Mouse (Mus musculus): ENCODE measurements around the gene Osbpl9. TPM values are rescaled to one million over a fixed set of nuclear protein-coding genes. Genes with fewer than 3 reads are reported as not detected.

The Osbpl9 gene
- polyA plus RNA-seq, 1 experiment from 2014 or later: 80.0 TPM

DNA sequence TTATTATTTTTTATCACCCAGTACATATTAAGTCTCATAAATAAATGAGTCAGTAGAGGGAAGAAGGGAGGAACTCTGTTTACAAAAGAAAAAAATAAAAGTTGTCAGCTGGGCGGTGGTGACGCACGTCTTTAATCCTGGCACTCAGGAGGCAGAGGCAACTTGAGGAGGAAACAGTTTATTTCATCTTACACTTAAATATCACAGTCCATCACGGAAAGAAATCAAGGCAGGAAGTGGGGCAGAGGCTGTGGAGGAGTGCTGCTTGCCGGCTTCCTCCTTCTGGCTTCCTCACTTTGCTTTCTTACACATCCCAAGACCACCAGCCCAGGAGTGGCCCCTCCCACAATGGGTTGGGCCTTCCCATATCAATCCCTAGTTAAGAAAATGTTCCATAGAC, 24.0 kb upstream of the Osbpl9 start:
- WGBS: 80% methylated on average over 5 of the region's 5 CpGs
- no peak overlapping the region for H3K4me2 ChIP-seq (replicated peaks)
- H3K27ac ChIP-seq: peak overlapping the region; percentile 61
- H3K9ac ChIP-seq (replicated peaks): no peak overlapping the region
- no peak for ATAC-seq
- H3K27me3 ChIP-seq: no peaks in the 10 kb centered on the region
- no peaks in the 10 kb centered on the region for H3K9me3 ChIP-seq
- peaks cover 18% of the 10 kb centered on the region for H3K4me1 ChIP-seq (replicated peaks)
- H3K4me3 ChIP-seq (replicated peaks): no peak overlapping the region
- no peaks in the 10 kb centered on the region for H3K36me3 ChIP-seq

DNA sequence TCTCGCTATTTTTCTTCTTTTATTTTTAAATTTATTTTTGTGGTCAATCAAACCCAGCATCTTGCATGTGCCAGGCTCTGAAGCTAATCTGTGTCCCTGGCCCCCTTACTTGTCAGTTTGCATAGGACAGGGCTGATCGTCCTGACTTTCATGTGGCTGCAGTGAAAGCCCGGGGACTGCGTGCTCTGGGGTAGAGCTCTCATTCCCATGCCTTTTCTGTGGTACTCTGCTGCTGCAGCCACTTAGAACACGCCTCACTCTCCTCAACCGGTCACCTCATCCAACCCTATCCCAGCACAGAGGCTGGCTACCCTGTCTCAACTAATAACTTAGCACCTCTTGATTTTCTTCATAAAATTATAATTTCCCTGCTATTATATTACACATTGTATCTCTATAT, 23.5 kb upstream of the Osbpl9 start:
- 61% methylated on average over 6 of the region's 6 CpGs for WGBS
- Histone ChIP-seq H3K9ac (replicated peaks) (no peak overlapping the region), H3K27ac (peak overlapping the region; percentile 82), H3K27me3 (no peaks in the 10 kb centered on the region), H3K4me3 (replicated peaks) (no peak overlapping the region), H3K4me1 (replicated peaks) (peaks cover 18% of the 10 kb centered on the region), H3K4me2 (replicated peaks) (no peak overlapping the region), H3K36me3 (no peaks in the 10 kb centered on the region), H3K9me3 (no peaks in the 10 kb centered on the region)
- peak; percentile 81 for ATAC-seq

DNA sequence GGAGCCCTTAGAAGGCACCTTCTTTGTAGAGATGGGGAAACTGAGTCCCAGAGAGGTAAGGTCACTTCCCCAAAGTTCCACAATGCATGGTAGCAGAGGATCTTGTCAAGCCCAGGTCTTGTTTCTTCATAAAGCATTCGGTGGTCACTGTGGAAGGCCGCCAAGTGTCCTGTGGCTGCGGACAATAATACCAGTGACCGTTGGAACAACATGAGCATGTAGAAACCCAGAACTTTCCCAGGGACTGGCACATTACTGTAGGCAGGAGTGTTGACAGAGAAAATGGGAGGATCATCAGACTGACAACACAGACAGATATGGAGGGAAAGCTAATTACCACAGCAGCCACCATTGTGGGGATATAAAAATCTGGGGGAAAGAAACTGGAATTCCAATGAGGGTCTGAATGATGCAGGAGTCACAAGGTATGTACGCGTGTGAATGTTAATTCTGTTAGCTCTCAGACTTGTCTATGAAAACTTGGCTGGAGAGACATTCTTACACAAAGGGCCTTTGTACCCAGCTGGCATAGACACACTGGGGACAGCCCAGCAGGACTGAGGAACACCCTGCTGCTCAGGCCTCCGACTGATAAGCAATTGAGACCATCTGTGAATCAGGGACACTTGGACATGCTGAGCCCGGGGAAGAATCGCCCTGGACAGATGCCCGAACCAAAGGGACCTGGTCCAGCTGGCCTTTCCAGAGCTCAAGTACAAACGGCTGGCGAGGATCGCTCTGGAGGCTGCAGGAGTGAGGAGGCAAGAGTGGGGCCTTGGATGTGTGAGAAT, 22.9 kb upstream of the Osbpl9 start:
- H3K9ac ChIP-seq (replicated peaks): no peak overlapping the region
- no peak overlapping the region for H3K4me3 ChIP-seq (replicated peaks)
- no peaks in the 10 kb centered on the region for H3K36me3 ChIP-seq
- peak overlapping the region; percentile 82 for H3K27ac ChIP-seq
- H3K4me2 ChIP-seq (replicated peaks): no peak overlapping the region
- 41% methylated on average over 13 of the region's 13 CpGs for WGBS
- no peaks in the 10 kb centered on the region for H3K27me3 ChIP-seq
- peak; percentile 94 for ATAC-seq
- no peaks in the 10 kb centered on the region for H3K9me3 ChIP-seq
- peaks cover 18% of the 10 kb centered on the region for H3K4me1 ChIP-seq (replicated peaks)

DNA sequence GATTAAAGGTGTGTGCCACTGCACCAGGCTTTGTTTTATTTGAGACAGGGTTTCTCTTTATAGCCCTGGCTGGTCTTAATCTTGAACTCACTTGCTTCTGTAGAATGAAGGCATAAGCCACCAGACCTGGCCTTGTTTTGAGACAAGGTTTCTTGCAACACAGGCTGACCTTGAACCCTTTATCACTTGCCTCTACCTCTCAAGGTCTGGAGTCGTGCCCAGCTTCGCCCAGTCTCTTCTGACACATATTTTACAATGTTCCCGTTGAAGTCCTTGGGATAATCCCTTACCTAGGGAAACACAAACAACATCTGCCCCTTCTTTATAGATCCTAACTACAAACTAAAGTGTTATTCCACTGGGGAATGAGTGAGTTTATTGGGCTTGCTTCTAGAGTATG, 19.9 kb upstream of the Osbpl9 start:
- Histone ChIP-seq H3K4me2 (replicated peaks) (no peak overlapping the region), H3K9me3 (no peaks in the 10 kb centered on the region), H3K4me1 (replicated peaks) (peaks cover 18% of the 10 kb centered on the region), H3K9ac (replicated peaks) (no peak overlapping the region), H3K27me3 (no peaks in the 10 kb centered on the region), H3K4me3 (replicated peaks) (no peak overlapping the region), H3K27ac (no peak overlapping the region), H3K36me3 (no peaks in the 10 kb centered on the region)
- no peak for ATAC-seq
- 90% methylated on average over 3 of the region's 3 CpGs for WGBS

DNA sequence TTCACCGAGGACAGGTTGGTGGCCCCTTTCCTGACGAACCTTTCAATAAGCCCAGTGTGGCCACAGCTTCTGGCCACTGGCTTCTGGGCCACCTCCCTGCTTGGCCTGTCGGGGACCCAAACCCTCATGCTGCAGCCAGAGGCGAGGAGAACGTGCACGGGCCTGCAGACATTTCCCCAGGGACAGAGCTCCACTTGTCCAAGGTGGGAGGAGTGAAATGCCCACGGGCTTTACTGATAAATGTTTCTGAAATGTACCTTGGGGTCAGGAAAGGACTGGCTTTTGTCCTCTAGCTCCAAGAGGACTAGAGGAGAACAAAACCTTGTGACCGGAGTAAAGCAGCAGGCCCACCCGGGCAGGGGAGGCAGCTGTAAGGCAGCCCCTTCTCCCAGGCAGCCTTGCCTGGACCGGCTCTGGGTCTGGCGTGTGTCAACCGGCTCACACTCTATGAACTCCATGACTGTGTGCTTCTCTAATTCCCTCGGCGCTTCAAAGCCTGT, 18.4 kb upstream of the Osbpl9 start:
- no peak overlapping the region for H3K4me3 ChIP-seq (replicated peaks)
- H3K4me2 ChIP-seq (replicated peaks): no peak overlapping the region
- 71% methylated on average over 14 of the region's 14 CpGs for WGBS
- H3K27ac ChIP-seq: no peak overlapping the region
- H3K27me3 ChIP-seq: no peaks in the 10 kb centered on the region
- ATAC-seq: no peak
- H3K9ac ChIP-seq (replicated peaks): no peak overlapping the region
- H3K9me3 ChIP-seq: no peaks in the 10 kb centered on the region
- H3K36me3 ChIP-seq: no peaks in the 10 kb centered on the region
- H3K4me1 ChIP-seq (replicated peaks): peaks cover 11% of the 10 kb centered on the region

DNA sequence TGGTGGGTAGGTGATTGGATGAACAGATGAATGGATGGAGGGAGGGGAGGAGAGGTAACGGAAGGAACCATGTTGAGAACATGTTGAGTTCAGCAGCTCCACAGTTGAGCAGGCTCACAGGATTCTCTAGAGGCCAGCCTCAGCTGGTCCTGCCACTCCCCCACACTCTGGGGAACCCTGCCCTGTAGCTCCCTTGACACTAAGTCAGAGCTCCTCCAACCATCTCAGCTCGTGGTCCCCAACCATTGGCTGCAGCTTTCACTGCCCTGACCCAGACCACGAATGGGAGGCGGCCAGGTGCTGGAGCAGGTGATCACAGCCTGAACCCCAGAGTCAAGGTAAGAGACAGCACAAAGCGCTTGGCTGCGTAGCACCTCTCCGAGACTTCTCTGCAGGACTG, 15.9 kb upstream of the Osbpl9 start:
- no peaks in the 10 kb centered on the region for H3K27me3 ChIP-seq
- 81% methylated on average over 7 of the region's 7 CpGs for WGBS
- H3K9ac ChIP-seq (replicated peaks): no peak overlapping the region
- H3K4me1 ChIP-seq (replicated peaks): no peaks in the 10 kb centered on the region
- no peaks in the 10 kb centered on the region for H3K36me3 ChIP-seq
- H3K27ac ChIP-seq: no peak overlapping the region
- H3K4me2 ChIP-seq (replicated peaks): no peak overlapping the region
- H3K4me3 ChIP-seq (replicated peaks): no peak overlapping the region
- no peaks in the 10 kb centered on the region for H3K9me3 ChIP-seq
- no peak for ATAC-seq

DNA sequence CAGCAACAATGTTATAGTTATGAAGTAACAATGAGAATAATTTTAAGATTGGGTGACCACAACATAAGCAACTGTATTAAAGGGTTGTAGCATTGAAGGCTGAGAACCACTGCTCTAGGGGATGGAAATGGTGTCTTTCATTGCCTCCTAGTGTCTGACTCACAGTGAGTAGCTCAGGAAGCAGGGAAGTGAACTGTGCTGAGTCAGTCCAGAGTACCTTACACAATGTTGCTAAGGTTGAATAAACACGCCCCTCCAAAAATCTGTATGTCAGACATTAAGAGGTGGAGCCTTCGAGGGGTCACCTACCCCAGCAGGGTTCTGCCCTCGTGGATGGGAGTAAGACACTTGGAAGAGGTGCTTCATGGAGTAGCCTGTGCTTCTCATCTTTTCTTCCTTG, 11.9 kb upstream of the Osbpl9 start:
- no peak overlapping the region for H3K4me2 ChIP-seq (replicated peaks)
- WGBS: 77% methylated on average over 3 of the region's 3 CpGs

DNA sequence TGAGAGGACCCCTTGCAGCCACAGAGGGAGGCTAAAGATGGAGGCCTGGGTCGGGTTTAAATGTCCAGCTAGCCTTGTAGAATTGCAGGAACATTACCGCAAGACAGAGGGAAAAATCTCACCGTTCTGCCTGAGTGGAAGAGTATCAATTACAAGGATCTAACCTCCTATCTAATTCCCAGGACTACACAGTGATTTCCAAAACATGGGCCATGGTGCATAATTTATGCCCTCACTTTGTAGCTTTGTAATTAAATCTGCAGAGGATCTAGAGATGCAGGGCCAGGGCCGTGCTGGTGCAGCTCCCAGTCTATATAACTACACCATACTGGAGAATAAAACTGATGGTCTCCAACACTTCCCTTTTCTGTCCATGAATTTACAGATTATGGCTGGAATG, 8.8 kb upstream of the Osbpl9 start:
- no peak for ATAC-seq
- no peaks in the 10 kb centered on the region for H3K9me3 ChIP-seq
- 64% methylated on average over 4 of the region's 4 CpGs for WGBS
- no peak overlapping the region for H3K27ac ChIP-seq
- H3K4me1 ChIP-seq (replicated peaks): no peaks in the 10 kb centered on the region
- no peak overlapping the region for H3K4me2 ChIP-seq (replicated peaks)
- no peak overlapping the region for H3K4me3 ChIP-seq (replicated peaks)
- H3K27me3 ChIP-seq: no peaks in the 10 kb centered on the region
- no peak overlapping the region for H3K9ac ChIP-seq (replicated peaks)
- H3K36me3 ChIP-seq: no peaks in the 10 kb centered on the region

More for the DNA sequence above, 11.9 kb upstream of the Osbpl9 start:
- Histone ChIP-seq H3K27me3 (no peaks in the 10 kb centered on the region), H3K9ac (replicated peaks) (no peak overlapping the region), H3K4me3 (replicated peaks) (no peak overlapping the region), H3K36me3 (no peaks in the 10 kb centered on the region), H3K9me3 (no peaks in the 10 kb centered on the region), H3K4me1 (replicated peaks) (no peaks in the 10 kb centered on the region), H3K27ac (no peak overlapping the region)
- no peak for ATAC-seq

DNA sequence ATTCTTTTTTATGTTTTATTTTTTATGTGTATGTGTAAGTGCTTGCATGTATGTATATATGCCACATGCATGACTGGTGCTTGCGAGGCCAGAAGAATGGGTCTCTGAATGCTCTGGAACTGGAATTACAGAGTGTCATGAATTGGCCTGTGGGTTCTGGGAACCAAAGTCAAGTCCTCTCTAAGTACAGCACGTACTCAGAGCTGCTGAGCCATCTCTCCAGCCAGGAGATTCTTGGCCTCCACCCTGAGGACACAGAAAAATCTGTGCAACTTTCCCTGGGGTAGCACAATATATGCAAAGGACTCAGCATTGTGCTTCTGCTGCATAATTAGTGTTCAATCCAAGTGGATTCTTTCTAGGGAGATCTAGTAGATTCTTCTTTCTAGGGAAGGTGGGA, 8.2 kb upstream of the Osbpl9 start:
- Histone ChIP-seq H3K4me2 (replicated peaks) (no peak overlapping the region), H3K4me1 (replicated peaks) (no peaks in the 10 kb centered on the region), H3K9me3 (no peaks in the 10 kb centered on the region), H3K4me3 (replicated peaks) (no peak overlapping the region), H3K27me3 (no peaks in the 10 kb centered on the region), H3K27ac (no peak overlapping the region), H3K36me3 (no peaks in the 10 kb centered on the region), H3K9ac (replicated peaks) (no peak overlapping the region)
- ATAC-seq: no peak
- WGBS: 81% methylated on average over 2 of the region's 2 CpGs

DNA sequence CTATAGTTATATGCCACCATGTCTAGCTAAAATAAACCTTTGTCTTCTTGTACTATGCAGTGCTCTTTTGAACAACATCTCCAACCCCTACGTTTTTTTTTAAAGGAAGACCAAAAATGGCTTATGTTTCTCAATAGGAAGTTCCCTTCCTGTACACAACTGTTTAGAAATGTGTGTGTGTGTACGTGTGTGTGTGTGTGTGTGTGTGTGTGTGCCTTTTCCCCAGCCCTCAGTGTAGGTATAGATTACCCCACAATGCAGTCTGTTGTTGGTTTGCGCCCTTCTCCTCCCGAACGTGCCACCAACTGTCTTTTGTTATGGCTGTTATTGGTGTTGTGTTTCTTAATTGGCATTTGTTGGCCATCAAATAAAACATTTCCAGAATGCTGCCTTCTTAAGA, 5.5 kb upstream of the Osbpl9 start:
- H3K9ac ChIP-seq (replicated peaks): no peak overlapping the region
- H3K4me2 ChIP-seq (replicated peaks): no peak overlapping the region
- ATAC-seq: no peak
- WGBS: 80% methylated on average over 5 of the region's 5 CpGs
- H3K4me3 ChIP-seq (replicated peaks): no peak overlapping the region
- no peaks in the 10 kb centered on the region for H3K36me3 ChIP-seq
- H3K27me3 ChIP-seq: no peaks in the 10 kb centered on the region
- peaks cover under 1% of the 10 kb centered on the region; the same call in 1 of the 2 replicates for H3K4me1 ChIP-seq (replicated peaks)
- H3K27ac ChIP-seq: no peak overlapping the region
- H3K9me3 ChIP-seq: no peaks in the 10 kb centered on the region

DNA sequence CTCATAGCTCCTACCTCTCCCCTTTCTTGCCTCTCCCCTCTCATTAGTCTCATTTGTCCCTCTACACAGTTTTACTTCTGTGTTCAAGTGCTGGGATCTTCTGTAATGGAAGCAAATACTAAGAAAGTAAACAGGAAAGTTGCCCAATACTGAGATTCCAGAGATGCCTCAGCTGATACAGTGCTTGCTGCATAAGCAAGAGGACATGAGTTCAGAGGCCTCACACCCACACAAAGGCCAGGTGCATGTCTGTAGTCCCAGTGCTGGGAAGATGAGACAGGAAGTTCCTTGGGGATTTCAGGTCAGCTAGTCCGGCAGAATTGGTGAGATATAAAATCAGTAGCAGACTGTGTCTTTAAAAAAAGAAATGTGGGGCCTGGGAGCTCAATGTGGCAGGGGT, 2.3 kb upstream of the Osbpl9 start:
- Histone ChIP-seq H3K36me3 (no peaks in the 10 kb centered on the region), H3K9ac (replicated peaks) (no peak overlapping the region), H3K27me3 (no peaks in the 10 kb centered on the region), H3K4me3 (replicated peaks) (no peak overlapping the region), H3K27ac (no peak overlapping the region), H3K4me1 (replicated peaks) (peaks cover 17% of the 10 kb centered on the region), H3K4me2 (replicated peaks) (no peak overlapping the region), H3K9me3 (no peaks in the 10 kb centered on the region)
- WGBS: 83% methylated on average over 1 of the region's 1 CpGs
- ATAC-seq: no peak

DNA sequence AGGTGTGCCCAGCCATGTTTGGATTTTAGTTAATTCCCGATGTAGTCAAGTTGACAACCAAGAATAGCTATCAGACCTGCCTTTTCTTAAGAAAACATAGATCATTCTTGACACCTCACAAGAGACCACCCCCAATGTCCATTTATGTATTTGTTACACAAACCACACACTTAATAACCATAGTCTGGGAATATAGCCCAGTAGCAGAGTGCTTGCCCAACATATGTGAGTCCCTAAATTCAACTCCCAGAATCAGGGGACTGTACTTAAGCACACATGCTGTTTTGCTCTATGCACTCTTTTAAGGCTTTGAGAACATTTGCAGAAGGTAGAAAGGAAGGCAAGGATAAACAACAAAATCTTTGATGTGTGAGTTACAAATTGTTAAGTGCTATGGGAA, 1.9 kb upstream of the Osbpl9 start:
- WGBS: 94% methylated on average over 1 of the region's 1 CpGs
- Histone ChIP-seq H3K36me3 (no peaks in the 10 kb centered on the region), H3K9me3 (no peaks in the 10 kb centered on the region), H3K4me1 (replicated peaks) (peaks cover 22% of the 10 kb centered on the region), H3K27me3 (no peaks in the 10 kb centered on the region), H3K9ac (replicated peaks) (no peak overlapping the region), H3K27ac (no peak overlapping the region), H3K4me2 (replicated peaks) (no peak overlapping the region), H3K4me3 (replicated peaks) (no peak overlapping the region)
- no peak for ATAC-seq

DNA sequence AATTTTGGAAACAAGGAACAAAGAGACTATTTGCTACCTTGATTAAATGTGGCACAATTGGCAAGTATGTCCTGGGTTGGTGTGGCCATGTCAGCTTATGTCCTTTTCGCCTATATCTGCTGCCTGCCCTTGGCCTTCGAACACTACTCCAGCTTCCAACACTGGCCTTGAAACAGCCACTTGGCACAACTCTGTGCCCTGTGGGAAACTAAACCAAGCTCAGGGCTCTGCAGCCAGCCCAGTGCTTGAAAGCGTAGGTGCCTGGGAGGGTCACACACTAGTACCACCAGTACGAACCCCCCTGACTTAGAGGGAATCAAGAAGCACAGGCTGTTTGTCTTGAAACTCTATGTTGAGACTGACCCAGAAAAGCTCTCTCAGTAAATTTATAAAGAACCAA, 3.0 kb downstream of the Osbpl9 start:
- Histone ChIP-seq H3K36me3 (0 out of 2 replicates have a peak, but pooled peaks cover 5% of the 10 kb centered on the region), H3K4me1 (replicated peaks) (peaks cover 24% of the 10 kb centered on the region), H3K4me3 (replicated peaks) (no peak overlapping the region), H3K27me3 (no peaks in the 10 kb centered on the region), H3K9me3 (no peaks in the 10 kb centered on the region), H3K4me2 (replicated peaks) (no peak overlapping the region), H3K27ac (no peak overlapping the region), H3K9ac (replicated peaks) (no peak overlapping the region; the same call in 1 of the 2 replicates)
- WGBS: 92% methylated on average over 4 of the region's 4 CpGs
- no peak for ATAC-seq

All from midbrain, embryonic 13.5 days (tissue).